Mouse (Mus musculus) thymus, adult 18-20 months (tissue): ENCODE measurements around the gene Rnf114.

Experiments used
- DNase-seq, 2 experiments: peaks; one replicate each; pipeline ENCODE4 v3.0.0; 2022; ENCODE audit warnings: mixed read lengths in 2 of 2

The Rnf114 gene

DNA sequence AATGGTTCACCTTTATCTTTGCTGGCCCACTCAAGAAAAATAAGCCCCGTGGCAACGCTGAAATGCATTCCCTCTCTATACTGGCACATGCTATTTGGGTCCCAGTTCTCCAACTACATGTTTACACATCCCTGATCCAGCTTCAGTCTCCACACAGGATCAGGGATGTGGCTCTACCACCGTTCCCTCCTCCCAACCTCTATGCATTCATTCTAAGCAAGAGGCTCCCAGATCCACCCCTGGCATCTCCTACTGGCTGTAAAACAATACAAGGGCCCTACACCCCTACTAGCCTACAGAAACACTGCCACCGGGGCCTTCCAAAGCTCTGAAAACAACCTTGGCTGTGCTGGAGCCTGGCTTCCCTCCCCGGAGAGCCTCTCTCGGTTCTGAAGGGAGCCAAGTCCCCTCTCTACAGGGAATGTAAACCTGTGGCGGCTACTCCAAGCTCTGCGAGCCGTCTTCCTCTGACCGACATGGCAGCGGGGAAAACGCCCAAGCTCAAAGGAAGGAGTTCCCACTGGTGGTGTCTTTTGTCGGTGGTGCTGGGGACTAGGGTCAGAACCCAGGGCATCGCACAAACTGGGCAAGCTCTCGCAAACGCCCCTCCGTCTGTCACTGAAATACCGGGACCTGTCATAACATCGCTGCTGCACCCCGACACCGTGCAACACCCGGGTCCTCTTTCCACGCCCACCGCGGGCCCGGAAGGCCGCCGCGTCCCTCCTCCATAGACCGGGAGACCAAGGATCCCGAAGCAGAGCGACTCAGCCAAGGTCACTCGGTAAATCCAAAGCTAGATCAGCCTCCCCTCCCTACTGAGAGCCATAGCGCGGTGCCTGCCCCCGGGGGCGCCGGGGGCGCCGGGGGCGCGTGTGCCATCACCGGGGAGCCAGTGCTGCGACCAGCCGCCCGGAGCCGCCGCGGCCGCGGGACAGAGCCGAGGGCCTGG, at the start of gene Rnf114:
TSS of gene Rnf114 (plus strand) at position 889 of the 952 bp plus-strand sequence.
- DNase-seq: peak; percentile 39 to 51

DNA sequence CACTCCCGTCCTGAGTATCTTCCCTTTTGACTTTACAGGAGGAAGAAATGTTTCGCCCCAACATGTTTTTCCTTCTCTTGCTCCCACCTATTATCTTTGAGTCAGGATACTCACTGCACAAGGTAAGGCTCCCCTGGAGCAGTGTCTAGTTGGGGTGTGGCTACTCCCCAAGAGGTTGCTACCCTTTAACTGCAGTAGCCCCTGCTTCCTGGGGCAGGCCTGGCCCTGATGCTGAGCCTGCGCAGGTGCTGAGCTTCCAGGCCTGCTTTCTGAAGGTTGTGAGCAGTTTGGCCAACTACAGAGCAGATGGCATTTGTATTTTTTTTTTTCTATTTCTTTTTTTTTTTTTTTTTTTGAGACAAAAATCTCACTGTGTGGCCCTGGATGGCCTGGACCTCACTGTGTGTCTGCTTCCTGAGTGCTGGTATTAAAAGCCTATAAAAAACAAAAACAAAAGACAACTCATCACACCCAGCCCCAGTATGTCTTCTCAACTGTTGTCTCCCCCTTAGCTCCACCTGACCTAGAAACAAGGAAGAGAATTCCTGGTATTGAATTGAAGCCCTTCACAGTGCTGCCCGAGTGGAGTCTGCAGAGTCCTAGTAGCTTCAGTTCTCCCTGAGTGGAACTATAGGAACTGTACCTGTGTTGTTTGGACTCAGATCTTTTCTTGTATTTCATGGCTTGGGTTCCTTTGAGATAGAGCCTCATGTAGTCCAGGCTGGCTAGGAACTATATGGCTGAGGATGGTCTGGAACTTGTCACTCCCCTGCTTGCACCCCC, 48.8 kb upstream of the Rnf114 start:
- DNase-seq: no peak

DNA sequence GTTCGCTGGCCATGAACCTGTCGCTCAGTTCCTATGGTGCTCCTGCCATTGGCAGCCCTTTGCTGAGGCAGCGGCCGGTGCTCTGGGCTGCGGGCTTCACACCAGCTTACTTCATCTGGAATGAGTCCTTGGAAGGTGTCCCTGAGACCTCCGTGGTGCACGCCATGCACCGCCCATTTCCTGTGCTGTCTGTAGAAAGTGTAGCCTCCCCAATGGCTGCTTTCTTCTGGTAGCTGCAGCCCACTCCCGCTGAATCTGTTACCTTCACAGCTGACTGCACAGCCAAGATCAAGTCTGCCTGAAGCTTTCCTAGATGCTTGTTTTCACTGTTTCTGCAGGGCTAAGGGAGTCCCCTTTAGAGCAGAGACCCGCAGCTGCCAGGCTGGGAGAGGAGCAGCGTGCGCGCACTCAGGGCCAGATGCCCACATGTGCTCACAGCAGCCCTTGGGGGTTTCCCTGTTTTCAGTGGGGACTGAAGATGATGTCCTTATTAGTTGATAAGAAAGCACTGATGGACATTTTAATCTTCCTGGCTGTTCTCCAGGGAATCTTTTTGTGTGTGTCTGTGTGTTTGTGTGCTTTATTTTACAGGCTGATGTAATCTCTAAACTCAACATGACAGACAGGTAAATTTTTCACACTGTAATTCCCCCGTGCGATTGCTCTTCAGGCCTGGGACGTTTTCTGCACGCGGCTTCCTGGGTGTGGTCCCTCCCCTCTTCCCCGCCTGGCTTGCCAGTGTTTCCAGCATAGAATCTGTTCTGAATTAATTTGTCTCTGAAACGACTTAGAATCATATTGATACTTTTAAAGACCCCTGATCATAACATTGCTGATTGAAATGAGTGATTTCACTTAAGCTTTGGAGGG, 46.3 kb upstream of the Rnf114 start:
- no peak for DNase-seq

DNA sequence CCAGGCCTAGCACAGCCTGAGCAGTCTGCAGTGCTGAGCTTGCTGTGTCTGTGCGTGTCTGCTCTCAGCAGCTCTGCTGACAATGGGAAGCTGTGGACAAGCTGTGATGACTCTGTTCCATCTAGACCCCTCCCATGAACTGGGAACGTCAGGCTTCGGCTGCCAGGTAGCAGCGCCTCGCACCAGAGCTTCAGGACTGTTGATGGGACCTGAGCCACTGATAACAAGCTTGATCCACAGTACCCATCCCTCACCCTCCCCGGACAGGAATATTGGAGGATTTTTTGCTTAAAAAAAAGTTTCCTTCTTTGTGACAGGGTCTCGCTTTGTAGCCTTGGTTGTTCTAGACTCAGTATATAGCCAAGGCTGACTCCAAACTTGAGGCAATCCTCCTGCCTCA, 45.2 kb upstream of the Rnf114 start:
- DNase-seq: no peak

DNA sequence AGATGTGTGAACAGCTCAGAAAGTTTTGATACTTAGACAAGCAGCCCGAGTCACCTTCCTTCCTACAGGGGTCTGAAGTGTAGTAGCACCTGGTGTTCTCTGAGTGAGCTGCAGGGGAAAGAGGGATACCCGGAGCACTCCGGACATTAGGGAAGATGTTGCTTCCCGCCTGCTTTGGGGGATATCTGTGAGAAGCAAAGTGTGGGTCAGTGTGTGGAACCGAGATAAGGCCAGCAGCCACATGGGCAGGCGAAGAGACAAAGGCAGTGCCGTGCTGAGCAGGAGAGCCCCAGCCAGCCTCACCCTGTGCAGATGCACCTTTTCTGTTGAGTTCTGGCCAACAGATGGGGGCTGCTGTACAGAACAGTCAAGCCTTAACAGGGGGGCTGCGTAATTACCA, 44.8 kb upstream of the Rnf114 start:
- no peak for DNase-seq

DNA sequence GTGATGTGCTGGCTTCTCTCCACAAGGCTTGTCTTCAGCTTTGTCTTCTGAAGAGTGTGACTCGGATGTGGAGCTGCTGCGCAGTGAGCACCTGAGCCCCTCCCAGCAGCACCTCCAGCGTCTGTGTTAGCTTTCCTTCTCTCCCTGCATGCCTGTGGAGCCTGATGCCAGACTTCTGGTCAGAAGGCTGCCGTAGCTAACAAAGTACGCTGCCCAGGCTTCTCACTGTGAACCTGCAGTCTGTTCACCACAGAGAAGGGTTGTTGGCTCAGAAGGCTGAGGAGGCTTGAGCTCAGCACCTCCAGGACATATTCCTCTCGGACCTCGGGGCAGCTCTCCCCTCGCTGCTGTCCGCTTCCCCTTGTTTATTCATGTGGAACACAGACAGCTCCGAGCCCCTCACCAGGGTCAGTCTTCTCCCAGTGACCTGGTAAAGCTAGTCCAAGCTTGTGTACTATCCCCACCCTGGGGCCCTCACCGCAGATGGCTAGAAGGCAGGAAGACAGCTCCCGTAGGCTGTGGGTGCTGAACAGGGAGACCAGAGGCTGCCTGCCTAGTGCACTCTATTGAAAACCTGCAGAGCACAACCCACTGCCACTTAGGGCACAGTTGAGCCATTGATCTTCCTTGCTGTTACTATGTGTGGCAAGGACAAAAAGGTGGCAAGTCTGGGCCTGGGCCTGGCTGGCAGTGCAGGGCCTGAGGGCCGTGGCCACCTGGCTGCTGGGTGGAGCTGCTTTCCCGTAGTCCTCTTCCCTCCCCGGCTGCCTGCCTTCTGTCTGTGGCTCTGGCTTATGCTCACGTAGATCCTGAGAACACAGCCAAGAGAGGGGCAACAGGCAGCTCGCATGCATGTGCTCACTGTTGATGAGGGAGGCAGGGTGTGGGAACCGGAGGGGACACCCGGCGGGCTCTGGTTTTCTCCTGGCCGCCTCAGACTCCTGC, 42.8 kb upstream of the Rnf114 start:
- DNase-seq: no peak

DNA sequence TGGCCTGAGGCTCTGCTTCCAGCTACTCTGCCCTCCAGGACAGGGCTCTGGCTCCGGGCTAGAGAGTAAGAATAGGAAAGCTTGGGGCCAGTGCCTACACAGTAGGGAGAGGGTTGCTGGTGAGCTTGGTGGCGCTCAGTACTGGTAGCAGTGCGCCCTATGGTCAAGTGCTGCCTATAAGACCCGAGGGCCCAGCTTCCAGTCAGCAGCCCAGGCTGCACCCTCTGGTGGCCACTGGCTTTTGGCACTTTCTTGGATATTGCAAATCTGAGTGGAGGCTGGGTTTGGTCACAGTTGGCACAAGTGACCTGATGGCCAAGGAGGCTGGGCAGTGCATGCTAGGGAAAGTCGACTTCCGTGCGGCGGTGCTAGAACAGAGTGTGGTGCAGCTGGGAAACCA, 41.8 kb upstream of the Rnf114 start:
- no peak for DNase-seq

DNA sequence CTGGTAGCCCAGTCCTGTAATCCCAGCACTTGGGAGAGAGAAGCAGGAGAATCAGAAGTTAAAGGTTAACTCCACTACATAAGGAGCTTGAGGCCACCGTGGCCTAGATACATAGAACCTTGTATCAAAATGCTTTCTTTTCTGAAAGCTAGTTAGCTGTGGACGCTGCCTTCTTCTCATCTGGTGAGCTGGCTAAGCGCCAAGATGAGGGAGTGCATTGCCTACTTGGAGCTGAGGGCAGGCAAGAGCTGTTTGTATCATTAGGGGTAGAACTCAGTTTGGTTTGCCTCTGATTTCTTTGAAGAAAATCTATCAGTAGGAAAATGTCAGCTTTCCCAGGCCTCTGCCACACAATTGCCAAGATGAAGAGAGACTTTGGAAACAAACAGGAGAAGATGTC, 38.6 kb upstream of the Rnf114 start:
- DNase-seq: no peak

DNA sequence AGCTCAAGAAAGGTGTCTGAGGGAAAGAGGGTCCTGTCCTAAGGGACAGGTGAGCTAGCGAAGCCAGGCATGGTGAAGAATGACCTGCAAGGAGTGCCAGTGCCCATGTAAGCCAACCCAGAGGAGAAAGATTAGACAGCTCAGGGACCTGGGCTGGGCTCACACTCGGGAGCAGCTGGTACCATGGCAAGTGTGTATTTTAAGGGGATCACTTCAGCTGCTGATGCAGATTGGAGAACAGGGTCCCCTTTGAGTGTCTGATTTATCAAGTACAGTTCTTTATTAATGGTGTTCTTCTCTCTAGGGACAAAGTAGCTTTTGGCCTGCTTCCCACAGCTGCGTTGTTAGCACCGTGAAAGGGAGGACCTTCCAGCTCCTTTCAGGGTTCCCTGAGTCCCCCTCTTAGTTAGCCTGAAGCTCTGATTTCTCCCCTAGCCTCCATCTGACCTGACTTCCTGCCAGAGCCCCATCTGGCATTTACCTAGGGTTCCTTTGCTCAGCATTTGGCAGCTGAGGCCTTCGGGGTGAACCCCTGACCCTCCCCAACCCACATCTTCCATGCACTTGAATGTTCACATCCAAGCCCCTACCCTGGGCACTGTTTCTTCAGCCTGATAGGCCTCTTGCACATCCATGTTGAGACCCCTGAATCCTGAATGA, 36.0 kb upstream of the Rnf114 start:
- no peak for DNase-seq

DNA sequence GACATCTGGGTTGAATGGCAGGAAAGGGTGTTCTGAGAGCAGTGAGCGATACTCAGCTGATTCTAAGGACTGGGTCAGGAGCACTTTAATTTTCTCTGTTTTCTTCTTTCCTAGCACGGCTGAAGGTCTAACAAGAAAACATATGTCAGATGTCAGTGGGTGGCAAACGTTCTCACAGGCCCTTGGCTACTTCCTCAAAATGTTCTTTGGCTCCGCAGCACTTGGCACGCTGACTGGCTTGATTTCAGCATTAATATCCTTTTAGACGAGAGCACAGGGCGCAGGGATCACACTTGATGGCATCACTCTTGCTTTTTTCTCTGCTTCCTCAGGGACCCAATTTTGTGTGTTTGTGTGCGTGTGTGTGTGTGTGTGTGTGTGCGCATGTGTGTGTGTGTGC, 35.2 kb upstream of the Rnf114 start:
- DNase-seq: no peak

DNA sequence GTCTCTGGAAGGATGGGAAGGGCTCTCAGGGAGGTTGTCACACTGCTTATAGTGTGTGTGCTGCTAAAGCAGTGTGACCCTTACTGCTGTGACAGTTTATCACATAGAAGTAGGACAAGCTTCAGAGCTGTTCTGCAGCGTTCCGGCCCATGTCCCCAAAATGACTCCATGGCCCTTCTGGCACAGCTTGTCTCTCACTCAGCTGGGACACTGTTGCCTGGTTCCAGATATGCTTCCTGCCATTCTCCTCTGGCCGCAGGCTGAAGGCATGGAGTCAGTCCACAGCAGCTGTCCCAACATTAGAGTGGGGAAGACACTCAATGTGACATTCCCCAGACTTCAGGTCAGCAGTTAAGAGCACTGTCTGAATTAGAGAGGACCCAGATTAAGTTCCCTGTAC, 33.9 kb upstream of the Rnf114 start:
- no peak for DNase-seq

DNA sequence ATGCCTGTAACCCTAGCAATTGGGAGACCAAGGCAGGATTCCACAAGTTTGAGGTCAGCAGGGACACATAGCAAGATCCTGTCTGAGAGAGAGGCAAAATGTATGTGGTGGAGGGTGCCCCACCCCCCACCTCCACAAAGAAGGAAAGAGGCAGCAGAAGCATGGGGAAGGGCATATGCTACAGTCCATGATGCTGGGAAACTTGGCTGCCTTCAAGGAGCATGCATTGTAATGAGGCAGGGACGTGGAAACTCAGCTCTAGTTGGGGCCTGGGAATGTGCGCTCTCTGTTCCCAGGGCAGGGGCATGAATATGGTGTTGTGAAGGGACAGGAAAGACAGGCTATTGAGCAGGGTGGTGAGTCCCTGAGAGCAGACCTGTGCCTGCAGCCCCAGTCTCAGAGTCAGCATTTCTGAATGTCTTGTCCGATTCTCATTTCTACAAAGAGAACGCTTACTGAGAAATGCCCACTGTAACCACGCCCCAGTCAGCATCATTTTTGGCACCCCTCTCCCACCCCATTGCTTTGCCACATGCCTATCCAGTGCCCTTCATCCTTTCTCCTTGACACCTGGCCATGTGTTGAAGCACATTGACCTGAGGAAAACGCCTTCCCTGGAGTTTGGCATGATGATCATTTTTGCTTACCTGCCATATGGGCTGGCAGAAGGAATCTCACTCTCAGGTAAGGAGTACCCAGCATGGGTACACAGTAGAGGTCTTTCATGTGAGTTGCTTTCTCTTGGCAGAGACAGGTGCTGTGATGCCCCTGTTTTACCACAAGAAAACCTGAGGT, 33.2 kb upstream of the Rnf114 start:
- DNase-seq: no peak

DNA sequence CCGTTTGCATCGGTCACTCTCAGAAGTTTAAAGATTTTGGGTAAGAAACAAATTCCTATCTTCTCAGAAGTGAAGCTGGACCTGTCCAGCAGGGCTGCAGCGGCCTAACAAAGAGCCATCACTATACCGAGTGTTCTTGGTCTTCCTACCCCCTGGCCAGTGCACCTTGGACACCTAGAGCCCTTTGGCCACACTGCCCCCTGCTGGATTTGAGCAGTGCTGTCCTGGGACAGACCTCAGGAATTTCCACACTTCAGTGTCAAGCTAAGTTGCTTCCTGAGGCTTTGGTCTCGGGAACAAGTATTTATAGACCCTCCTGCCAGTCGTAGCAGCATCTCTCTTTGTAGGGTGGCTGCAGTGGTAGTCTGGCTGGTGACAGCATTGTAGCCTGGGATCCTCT, 29.5 kb upstream of the Rnf114 start:
- peak in 1 of 2 experiments; percentile 21 for DNase-seq

DNA sequence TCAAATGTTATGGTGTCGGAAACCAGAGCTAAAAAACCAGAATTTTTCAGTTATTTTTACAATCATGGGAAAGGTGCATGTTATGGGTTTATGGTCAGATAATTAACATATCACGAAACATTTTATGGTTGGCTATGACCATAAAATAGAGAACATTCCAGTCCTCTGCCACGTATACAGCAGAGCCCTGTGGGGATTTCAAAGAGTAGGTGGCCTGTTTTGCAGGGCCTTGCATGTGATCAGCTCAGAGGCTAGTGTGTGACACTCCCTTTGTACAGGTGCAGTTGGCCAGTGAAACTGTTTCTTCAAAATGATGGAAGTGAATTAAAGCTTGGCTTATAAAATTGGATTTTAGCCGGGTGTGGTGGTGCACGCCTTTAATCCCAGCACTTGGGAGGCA, 28.6 kb upstream of the Rnf114 start:
- no peak for DNase-seq

DNA sequence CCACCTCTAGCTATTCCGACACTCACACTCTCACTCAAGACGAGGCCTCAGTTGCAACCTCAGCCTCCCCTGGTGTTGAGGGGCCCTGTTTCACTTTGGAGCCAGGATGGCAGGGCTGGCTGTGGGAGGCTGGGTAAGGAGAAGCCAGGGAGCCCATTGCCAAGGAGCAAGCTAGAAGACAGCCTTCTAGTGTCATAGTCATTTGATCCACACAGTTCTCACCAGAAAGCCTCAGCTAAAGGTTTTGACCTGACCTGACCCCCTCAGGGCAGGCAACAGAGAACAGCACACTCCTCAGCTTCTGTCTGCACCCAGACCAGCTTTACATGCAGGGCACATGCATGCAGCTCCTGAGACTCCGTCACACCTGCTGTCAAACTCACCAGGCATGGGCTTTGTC, 26.5 kb upstream of the Rnf114 start:
- DNase-seq: no peak

DNA sequence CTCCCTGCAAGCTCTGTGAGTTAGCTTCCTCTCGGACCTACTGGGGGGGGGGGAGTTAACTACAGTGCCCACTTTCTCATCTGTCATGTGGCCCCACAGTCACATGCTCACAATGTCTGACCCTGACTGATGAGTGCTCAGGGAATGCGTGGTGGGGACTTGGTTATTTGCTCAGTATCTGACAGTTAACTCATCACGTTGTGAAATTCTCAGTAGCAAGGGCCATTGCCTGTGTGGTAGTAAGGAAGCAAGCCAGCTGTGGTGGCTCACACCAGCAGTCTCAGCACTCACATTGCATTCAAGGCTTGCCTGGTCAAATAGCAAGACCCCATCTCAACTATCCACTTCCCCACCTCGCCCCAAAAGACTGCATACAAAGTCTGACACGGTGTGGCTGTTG, 25.2 kb upstream of the Rnf114 start:
- DNase-seq: no peak

DNA sequence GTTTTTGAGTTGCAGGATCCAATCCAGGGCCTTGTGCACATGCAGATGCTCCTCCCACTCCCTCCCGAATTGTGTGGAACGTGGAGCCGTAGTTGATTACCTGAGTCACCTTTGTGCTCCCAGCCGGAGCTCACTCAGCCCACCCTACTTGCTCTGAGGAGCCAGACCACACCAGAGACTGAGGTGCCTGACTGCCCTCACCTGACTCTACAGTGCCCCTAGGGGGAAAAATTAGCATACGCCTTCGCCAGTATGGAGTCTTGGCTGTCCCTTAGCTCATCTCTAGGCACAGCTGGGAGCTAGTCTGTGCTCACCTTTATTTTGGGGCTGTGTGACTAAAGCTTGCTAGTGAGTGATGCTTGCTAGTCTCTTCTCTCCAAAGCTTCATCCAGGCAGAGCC, 24.0 kb upstream of the Rnf114 start:
- no peak for DNase-seq

DNA sequence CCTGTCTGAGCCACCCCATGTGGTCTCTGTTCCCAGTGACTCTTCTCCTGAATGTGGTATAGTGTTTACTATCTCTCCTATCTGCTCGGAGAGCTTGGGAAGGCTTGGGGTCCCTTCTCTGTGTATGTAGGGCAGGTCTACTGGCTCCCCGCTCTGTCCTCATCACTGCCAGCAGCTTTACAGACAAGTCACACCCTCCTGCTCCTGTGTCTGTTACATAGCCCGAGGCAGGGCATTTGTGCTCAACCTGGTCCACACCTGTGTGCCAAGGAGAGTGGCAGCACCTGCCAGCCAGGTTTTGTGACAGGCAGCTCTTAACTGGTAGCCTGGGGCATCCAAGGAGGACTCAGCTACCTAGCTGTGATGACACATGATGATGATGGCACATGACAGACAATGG, 21.8 kb upstream of the Rnf114 start:
- DNase-seq: no peak

DNA sequence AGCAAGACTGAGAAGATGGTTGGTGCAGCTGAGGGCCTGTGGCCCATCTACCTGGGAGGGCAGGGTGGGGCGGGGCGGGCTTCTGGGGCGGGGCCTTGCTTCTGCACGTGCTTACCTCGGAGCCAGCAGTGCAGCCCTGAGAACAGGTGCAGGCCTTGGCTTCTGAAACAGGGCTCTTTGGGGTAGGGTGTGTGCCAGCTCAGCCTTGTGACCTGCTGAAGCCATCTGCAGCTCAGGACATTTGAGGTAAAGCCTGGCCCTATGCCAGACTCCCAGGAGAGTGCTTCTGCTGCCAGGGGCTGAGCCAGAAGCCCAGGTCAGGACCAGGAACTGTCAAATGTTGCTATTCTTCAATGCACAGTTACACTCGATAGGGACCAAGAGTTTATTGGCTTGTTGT, 20.9 kb upstream of the Rnf114 start:
- no peak for DNase-seq

DNA sequence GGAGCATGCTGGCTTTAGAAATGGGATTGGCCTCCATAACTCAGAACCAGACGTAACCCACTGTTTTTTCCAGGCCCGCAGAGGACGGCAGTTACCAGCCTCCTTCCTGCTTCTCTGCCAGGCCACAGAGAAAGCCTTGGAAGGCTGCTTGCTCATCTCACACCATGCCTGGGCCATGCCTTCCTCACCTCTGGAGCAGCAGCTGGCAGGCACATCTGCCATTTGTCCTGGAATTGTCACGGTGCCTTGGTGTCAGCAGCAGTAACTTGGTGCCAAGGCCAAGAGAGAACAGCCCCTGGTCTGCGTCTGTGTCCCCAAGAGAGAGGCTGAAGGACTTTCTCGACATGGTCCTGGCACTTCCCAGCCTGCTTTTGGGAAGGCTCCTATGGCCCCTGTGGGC, 18.2 kb upstream of the Rnf114 start:
- no peak for DNase-seq

DNA sequence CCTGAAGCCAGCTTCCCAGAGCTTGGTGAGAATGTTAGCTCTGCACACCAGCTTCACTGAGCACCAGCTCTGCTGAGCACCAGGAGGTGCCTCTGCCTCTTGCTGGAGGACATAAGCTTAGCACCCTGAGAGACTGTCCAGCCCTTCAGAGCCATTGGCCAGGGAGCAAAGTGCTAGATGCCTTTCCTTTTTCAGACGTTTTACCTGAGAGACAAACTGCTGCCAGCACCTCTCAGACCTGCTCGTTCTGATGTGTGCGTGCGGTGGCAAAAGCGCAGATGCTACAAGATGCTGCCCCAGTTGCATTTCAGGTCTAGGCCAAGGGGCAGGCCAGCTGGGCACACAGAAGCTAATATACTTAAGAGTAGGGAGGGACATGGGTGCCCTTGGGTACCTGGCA, 16.8 kb upstream of the Rnf114 start:
- DNase-seq: no peak
